Mouse (Mus musculus): Measurements from ENCODE around the gene Foxn3. TPM values are rescaled to one million over a fixed set of nuclear protein-coding genes. Genes with fewer than 3 reads are reported as not detected.

The Foxn3 gene
- polyA plus RNA-seq, 1 experiment from 2014 or later, result 111 TPM

- Histone ChIP-seq H3K4me1 (no peaks in the 10 kb centered on the region), H3K36me3 (no peaks in the 10 kb centered on the region), H3K27me3 (no peaks in the 10 kb centered on the region), H3K4me2 (no peak overlapping the region), H3K9ac (no peak overlapping the region), H3K27ac (no peak overlapping the region), H3K4me3 (no peak overlapping the region), H3K9me3 (no peaks in the 10 kb centered on the region)
- ATAC-seq (ENCODE audit: insufficient number of reproducible peaks, insufficient read depth, low FRiP score, low TSS enrichment, low read depth), result 0 out of 2 replicates have a peak, but pooled peaks have one; percentile 52
- 88% methylated on average over 6 of the region's 6 CpGs for WGBS
Observed at GRCm38 (mm10) chr12:99431541-99431940, 131.8 kb downstream of the Foxn3 start.

GRCm38 (mm10) chr12:99430992-99431391, 132.4 kb downstream of the Foxn3 start:
- Histone ChIP-seq H3K36me3 (no peaks in the 10 kb centered on the region), H3K27ac (no peak overlapping the region), H3K4me1 (no peaks in the 10 kb centered on the region), H3K27me3 (no peaks in the 10 kb centered on the region), H3K9ac (no peak overlapping the region), H3K4me3 (no peak overlapping the region), H3K9me3 (no peaks in the 10 kb centered on the region), H3K4me2 (no peak overlapping the region)
- no peak for ATAC-seq (ENCODE audit: insufficient number of reproducible peaks, insufficient read depth, low FRiP score, low TSS enrichment, low read depth)
- WGBS, result 95% methylated on average over 3 of the region's 3 CpGs

- H3K36me3 ChIP-seq, result no peaks in the 10 kb centered on the region
- H3K9ac ChIP-seq, result no peak overlapping the region
- no peaks in the 10 kb centered on the region for H3K27me3 ChIP-seq
- H3K4me3 ChIP-seq, result no peak overlapping the region
- no peak for ATAC-seq (ENCODE audit: insufficient number of reproducible peaks, insufficient read depth, low FRiP score, low TSS enrichment, low read depth)
- H3K4me1 ChIP-seq, result no peaks in the 10 kb centered on the region
- no peak overlapping the region for H3K27ac ChIP-seq
- 85% methylated on average over 3 of the region's 3 CpGs for WGBS
- H3K4me2 ChIP-seq, result no peak overlapping the region
- H3K9me3 ChIP-seq, result no peaks in the 10 kb centered on the region
Observed at GRCm38 (mm10) chr12:99429101-99429500, 134.3 kb downstream of the Foxn3 start.

- Histone ChIP-seq H3K9me3 (no peaks in the 10 kb centered on the region), H3K9ac (no peak overlapping the region), H3K27me3 (no peaks in the 10 kb centered on the region), H3K27ac (no peak overlapping the region), H3K4me2 (no peak overlapping the region), H3K4me1 (no peaks in the 10 kb centered on the region), H3K36me3 (no peaks in the 10 kb centered on the region), H3K4me3 (no peak overlapping the region)
- ATAC-seq (ENCODE audit: insufficient number of reproducible peaks, insufficient read depth, low FRiP score, low TSS enrichment, low read depth), result no peak
- 70% methylated on average over 14 of the region's 14 CpGs for WGBS
Observed at GRCm38 (mm10) chr12:99426207-99426916, 137.0 kb downstream of the Foxn3 start.

- Histone ChIP-seq H3K4me1 (peaks cover 12% of the 10 kb centered on the region), H3K4me3 (no peak overlapping the region), H3K4me2 (no peak overlapping the region), H3K9me3 (no peaks in the 10 kb centered on the region), H3K9ac (no peak overlapping the region), H3K27ac (no peak overlapping the region), H3K36me3 (no peaks in the 10 kb centered on the region), H3K27me3 (no peaks in the 10 kb centered on the region)
- no peak for ATAC-seq (ENCODE audit: insufficient number of reproducible peaks, insufficient read depth, low FRiP score, low TSS enrichment, low read depth)
- WGBS, result 83% methylated on average over 2 of the region's 2 CpGs
Observed at GRCm38 (mm10) chr12:99419396-99419760, 144.0 kb downstream of the Foxn3 start.

GRCm38 (mm10) chr12:99418476-99419395, 144.6 kb downstream of the Foxn3 start:
- Histone ChIP-seq H3K4me3 (no peak overlapping the region), H3K27me3 (no peaks in the 10 kb centered on the region), H3K4me2 (no peak overlapping the region), H3K36me3 (no peaks in the 10 kb centered on the region), H3K9me3 (no peaks in the 10 kb centered on the region), H3K9ac (no peak overlapping the region), H3K27ac (no peak overlapping the region), H3K4me1 (peaks cover 16% of the 10 kb centered on the region)
- WGBS, result 79% methylated on average over 7 of the region's 7 CpGs
- no peak for ATAC-seq (ENCODE audit: insufficient number of reproducible peaks, insufficient read depth, low FRiP score, low TSS enrichment, low read depth)

- 80% methylated on average over 9 of the region's 9 CpGs for WGBS
- Histone ChIP-seq H3K27ac (no peak overlapping the region), H3K27me3 (no peaks in the 10 kb centered on the region), H3K4me2 (no peak overlapping the region), H3K9ac (no peak overlapping the region), H3K4me3 (no peak overlapping the region), H3K4me1 (peaks cover 18% of the 10 kb centered on the region), H3K36me3 (no peaks in the 10 kb centered on the region), H3K9me3 (no peaks in the 10 kb centered on the region)
- no peak for ATAC-seq (ENCODE audit: insufficient number of reproducible peaks, insufficient read depth, low FRiP score, low TSS enrichment, low read depth)
Observed at GRCm38 (mm10) chr12:99417885-99418284, 145.5 kb downstream of the Foxn3 start.

GRCm38 (mm10) chr12:99415538-99415937, 147.8 kb downstream of the Foxn3 start:
- Histone ChIP-seq H3K27ac (no peak overlapping the region), H3K27me3 (no peaks in the 10 kb centered on the region), H3K9ac (no peak overlapping the region), H3K4me3 (no peak overlapping the region), H3K4me1 (peaks cover 24% of the 10 kb centered on the region), H3K9me3 (no peaks in the 10 kb centered on the region), H3K4me2 (no peak overlapping the region), H3K36me3 (no peaks in the 10 kb centered on the region)
- WGBS, result 63% methylated on average over 5 of the region's 5 CpGs
- no peak for ATAC-seq (ENCODE audit: insufficient number of reproducible peaks, insufficient read depth, low FRiP score, low TSS enrichment, low read depth)

- no peak overlapping the region for H3K27ac ChIP-seq
- H3K36me3 ChIP-seq, result no peaks in the 10 kb centered on the region
- ATAC-seq (ENCODE audit: insufficient number of reproducible peaks, insufficient read depth, low FRiP score, low TSS enrichment, low read depth), result no peak; the same call in 1 of the 2 replicates
- H3K27me3 ChIP-seq, result no peaks in the 10 kb centered on the region
- H3K9me3 ChIP-seq, result no peaks in the 10 kb centered on the region
- whole genome bisulfite sequencing, result 41% methylated on average over 3 of the region's 3 CpGs
- no peak overlapping the region for H3K4me3 ChIP-seq
- peaks cover 32% of the 10 kb centered on the region for H3K4me1 ChIP-seq
- H3K4me2 ChIP-seq, result no peak overlapping the region
- H3K9ac ChIP-seq, result no peak overlapping the region
Observed at GRCm38 (mm10) chr12:99412496-99412895, 150.9 kb downstream of the Foxn3 start.

- no peak overlapping the region for H3K27ac ChIP-seq
- no peaks in the 10 kb centered on the region for H3K9me3 ChIP-seq
- H3K9ac ChIP-seq, result no peak overlapping the region
- ATAC-seq (ENCODE audit: insufficient number of reproducible peaks, insufficient read depth, low FRiP score, low TSS enrichment, low read depth), result no peak
- no peaks in the 10 kb centered on the region for H3K27me3 ChIP-seq
- no peak overlapping the region for H3K4me3 ChIP-seq
- whole genome bisulfite sequencing, result 36% methylated on average over 7 of the region's 7 CpGs
- H3K4me1 ChIP-seq, result peaks cover 33% of the 10 kb centered on the region
- no peaks in the 10 kb centered on the region for H3K36me3 ChIP-seq
- H3K4me2 ChIP-seq, result no peak overlapping the region
Observed at GRCm38 (mm10) chr12:99412034-99412433, 151.3 kb downstream of the Foxn3 start.

- Histone ChIP-seq H3K4me3 (no peak overlapping the region), H3K9me3 (no peaks in the 10 kb centered on the region), H3K27me3 (no peaks in the 10 kb centered on the region), H3K9ac (no peak overlapping the region), H3K4me2 (no peak overlapping the region), H3K36me3 (no peaks in the 10 kb centered on the region), H3K27ac (no peak overlapping the region), H3K4me1 (peaks cover 32% of the 10 kb centered on the region)
- no peak for ATAC-seq (ENCODE audit: insufficient number of reproducible peaks, insufficient read depth, low FRiP score, low TSS enrichment, low read depth)
- WGBS, result 63% methylated on average over 3 of the region's 3 CpGs
Observed at GRCm38 (mm10) chr12:99408651-99409050, 154.7 kb downstream of the Foxn3 start.

- H3K4me1 ChIP-seq, result peaks cover 32% of the 10 kb centered on the region
- no peak overlapping the region for H3K4me3 ChIP-seq
- H3K9ac ChIP-seq, result no peak overlapping the region
- no peak for ATAC-seq (ENCODE audit: insufficient number of reproducible peaks, insufficient read depth, low FRiP score, low TSS enrichment, low read depth)
- no peak overlapping the region for H3K4me2 ChIP-seq
- H3K9me3 ChIP-seq, result no peaks in the 10 kb centered on the region
- no peaks in the 10 kb centered on the region for H3K36me3 ChIP-seq
- no peaks in the 10 kb centered on the region for H3K27me3 ChIP-seq
- WGBS, result 88% methylated on average over 16 of the region's 16 CpGs
- no peak overlapping the region for H3K27ac ChIP-seq
Observed at GRCm38 (mm10) chr12:99408089-99408488, 155.3 kb downstream of the Foxn3 start.
